Mouse (Mus musculus) liver, embryonic 14.5 days (tissue): ENCODE measurements around the gene Th.

Experiments
- CTCF ChIP-seq: IDR thresholded peaks from 2 replicates; pipeline ENCODE4 v1.5.1; 2016; ENCODE audit warnings: antibody characterized with exemption, low read depth, control low read depth
- EP300 ChIP-seq: IDR thresholded peaks from 2 replicates; pipeline ENCODE4 v1.6.1; 2016; ENCODE audit warnings: antibody characterized with exemption, low read depth

DNA sequence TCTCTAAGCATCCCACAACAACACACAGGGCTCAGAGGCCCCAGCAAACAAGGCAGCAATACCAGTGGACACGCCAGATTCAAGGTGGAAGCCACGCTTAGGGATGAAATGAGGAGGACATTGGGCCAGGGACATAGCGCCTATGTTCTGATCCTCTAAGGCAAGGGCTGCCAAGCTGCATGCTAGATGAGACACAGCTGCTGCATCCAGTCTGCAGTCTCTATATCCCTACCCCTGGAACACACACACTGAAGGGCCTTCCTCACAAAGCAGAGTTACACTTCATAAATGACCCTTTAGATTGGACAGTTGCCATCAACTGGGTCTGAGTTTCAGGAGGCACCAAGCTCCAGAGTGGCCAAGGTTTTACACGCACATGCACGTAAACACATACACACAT, 13.3 kb downstream of the Th start:
- TF ChIP-seq CTCF (no peak), EP300 (no peak)
